Mouse (Mus musculus) stomach, postnatal 0 days (tissue): ENCODE data around the gene Mms19.

Experiments used
- CTCF ChIP-seq: IDR thresholded peaks from 2 replicates; pipeline ENCODE4 v1.5.1; 2016; ENCODE audit warnings: antibody characterized with exemption, low read depth, mild to moderate bottlenecking, moderate library complexity
- EP300 ChIP-seq: optimal IDR thresholded peaks from 2 replicates; pipeline ENCODE3; 2016; ENCODE audit warnings: antibody characterized with exemption

DNA sequence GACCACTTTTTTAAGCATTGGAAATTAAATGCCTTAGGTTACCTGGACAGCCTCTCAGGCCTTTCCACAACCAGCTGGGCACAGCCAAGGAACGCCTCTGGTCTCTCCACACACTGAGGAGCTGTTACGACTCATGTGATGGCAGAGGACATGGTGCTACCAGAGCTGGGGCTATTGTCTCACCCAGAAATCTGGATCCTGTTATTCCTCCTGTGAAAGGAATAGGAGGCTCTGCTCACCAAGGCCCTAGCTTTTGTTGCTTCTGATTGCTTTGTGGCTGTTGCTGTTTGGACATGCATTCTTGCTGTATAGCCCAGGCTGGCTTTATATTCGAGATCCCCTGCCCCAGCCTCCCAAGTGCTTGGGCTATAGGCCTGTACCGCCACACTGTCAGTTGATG is 35.3 kb upstream of the Mms19 start:
- TF ChIP-seq EP300, result no peak
- TF ChIP-seq CTCF, result no peak
